Mouse (Mus musculus) liver, postnatal 0 days (tissue): Measurements from ENCODE around the gene Pacrg.

Source experiments
- CTCF ChIP-seq: sonication (generic); IDR thresholded peaks from 2 replicates; pipeline ENCODE4 v1.5.1; 2016; ENCODE audit warnings: antibody characterized with exemption, low read depth
- EP300 ChIP-seq: IDR thresholded peaks from 2 replicates; pipeline ENCODE4 v1.6.1; 2016; ENCODE audit warnings: antibody characterized with exemption, low read depth, mild to moderate bottlenecking

DNA sequence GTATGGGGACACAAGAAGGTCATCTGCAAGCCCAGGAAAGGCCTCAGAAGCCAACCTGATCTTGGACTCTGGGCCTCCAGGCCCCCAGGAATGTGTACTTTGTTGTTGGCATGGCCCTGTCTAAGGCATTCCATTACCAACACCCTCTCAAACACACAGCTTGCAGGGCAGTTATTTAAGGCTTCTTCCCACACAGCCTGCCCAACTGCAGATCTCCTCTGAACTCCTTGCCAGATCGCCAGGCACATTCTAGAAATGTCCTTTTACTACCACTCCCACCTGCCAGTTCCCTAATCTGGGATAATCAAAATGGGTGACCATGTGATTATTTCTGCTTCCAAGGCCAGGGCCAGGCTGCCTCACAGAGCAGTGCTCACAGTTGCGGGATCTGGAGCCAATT is 338.7 kb downstream of the Pacrg start:
- TF ChIP-seq CTCF (no peak), EP300 (no peak)
